Mouse (Mus musculus) ES-E14 (cell line): Measurements from ENCODE around the gene St3gal3. TPM values are rescaled to one million over a fixed set of nuclear protein-coding genes. Genes with fewer than 3 reads are reported as not detected.
A peak's percentile ranks its signal among the peaks of the same experiment; 100 is the strongest.

ENCODE experiments used
- DNase-seq: peaks from one replicate; pipeline ENCODE4 v3.0.0-alpha.2; 2013; ENCODE audit warnings: low read depth, low spot score
- H3K27ac ChIP-seq: 2 replicates; pipeline ENCODE4 v1.5.1; 2012; ENCODE audit warnings: low read depth, mild to moderate bottlenecking, low read length, moderate library complexity, mixed read lengths; ENCODE audit not compliant: poor library complexity, insufficient read depth, severe bottlenecking
- H3K36me3 ChIP-seq: 2 replicates; pipeline ENCODE4 v1.6.1; 2012; ENCODE audit warnings: mild to moderate bottlenecking, low read length, moderate library complexity, mixed read lengths; ENCODE audit not compliant: control insufficient read depth, poor library complexity, insufficient read depth, severe bottlenecking
- H3K4me1 ChIP-seq, 2 experiments: fragments of 150-350 bp in 1 of 2; sonication (generic) in 1 of 2; 2 replicates each; pipeline ENCODE4 v1.6.1; 2012; ENCODE audit warnings: low read length in 2 of 2, mild to moderate bottlenecking in 1 of 2, mixed read lengths in 1 of 2; ENCODE audit not compliant: control insufficient read depth in 2 of 2, insufficient read depth in 2 of 2, poor library complexity in 1 of 2
- H3K4me3 ChIP-seq, 2 experiments: fragments of 150-350 bp in 1 of 2; sonication (generic) in 1 of 2; 2 replicates each; pipeline ENCODE4 v1.5.1; 2012; ENCODE audit warnings: low read length in 2 of 2, low read depth in 1 of 2, mild to moderate bottlenecking in 1 of 2, mixed read lengths in 1 of 2; ENCODE audit not compliant: insufficient read depth in 1 of 2, poor library complexity in 1 of 2, severe bottlenecking in 1 of 2
- H3K9ac ChIP-seq: 2 replicates; pipeline ENCODE4 v1.6.1; 2012; ENCODE audit warnings: low read depth, mild to moderate bottlenecking, low read length, mixed read lengths; ENCODE audit not compliant: poor library complexity, insufficient read depth, severe bottlenecking
- H3K9me3 ChIP-seq: fragments of 150-350 bp; sonication (generic); 2 replicates; pipeline ENCODE4 v1.6.1; 2012; ENCODE audit warnings: low read depth, mild to moderate bottlenecking, low read length; ENCODE audit not compliant: control insufficient read depth, insufficient read depth
- CHD2 ChIP-seq: IDR thresholded peaks from 2 replicates; pipeline ENCODE4 v1.6.1; 2014; ENCODE audit warnings: mild to moderate bottlenecking, low read depth, low read length, inconsistent platforms
- HCFC1 ChIP-seq: IDR thresholded peaks from 2 replicates; pipeline ENCODE4 v1.6.1; 2012; ENCODE audit warnings: low read length, inconsistent platforms, borderline replicate concordance; ENCODE audit not compliant: insufficient read depth
- MAFK ChIP-seq: IDR thresholded peaks from 2 replicates; pipeline ENCODE4 v1.6.1; 2014; ENCODE audit warnings: mild to moderate bottlenecking, low read depth, low read length, inconsistent platforms; ENCODE audit not compliant: insufficient read depth
- ZC3H11A ChIP-seq: IDR thresholded peaks from 2 replicates; pipeline ENCODE4 v1.6.1; 2012; ENCODE audit warnings: low read depth, mild to moderate bottlenecking, inconsistent platforms, low read length, borderline replicate concordance
- ZNF384 ChIP-seq: IDR thresholded peaks from 2 replicates; pipeline ENCODE4 v1.6.1; 2012; ENCODE audit warnings: low read depth, low read length, inconsistent platforms
- in situ Hi-C, 2 experiments: fragments of 600-800 bp; cut with MboI; formaldehyde crosslinking; loops; one replicate each; pipeline ENCODE4 v1.15.1; 2025; ENCODE audit warnings: low sequenced_read_pairs in 2 of 2, inconsistent platforms in 1 of 2; ENCODE audit not compliant: unreplicated experiment in 2 of 2
- total RNA-seq: library from RNA; depleted of rRNA; stranded (reverse); fragments of 300-350 nt; gene quantifications from 2 replicates; pipeline ENCODE4 v1.2.3, GENCODE M21; 2012

Gene St3gal3
- total RNA-seq, 1 experiment, result 10.9 TPM

DNA sequence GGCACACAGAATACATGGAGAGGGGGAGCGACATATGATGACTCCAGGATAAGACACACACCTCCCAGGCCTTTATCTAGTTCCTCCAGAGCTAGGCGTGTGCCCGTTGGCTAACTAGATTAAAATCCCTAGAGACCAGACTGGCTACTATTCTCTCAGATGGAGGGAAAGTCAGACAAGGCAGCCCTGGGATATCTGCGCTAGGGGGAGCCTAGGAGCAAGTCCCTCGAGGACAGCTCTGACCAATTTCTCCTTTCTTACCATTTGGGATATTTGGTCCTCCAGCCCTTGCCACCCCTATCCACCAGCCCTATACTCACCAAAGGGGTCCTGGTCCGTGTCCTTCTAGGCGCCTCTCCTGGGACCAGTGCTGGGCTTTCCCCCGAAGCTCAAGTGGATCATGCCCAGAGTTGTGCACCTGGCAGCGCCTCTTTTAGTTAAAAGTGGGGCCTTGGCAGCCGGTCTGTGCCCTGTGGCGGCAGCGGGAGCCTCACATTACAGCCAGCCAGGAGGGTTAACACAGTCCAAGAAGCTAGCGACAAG lies 205.9 kb downstream of the St3gal3 start:
- Histone ChIP-seq H3K4me1 (peaks cover 0 to 2% of the 10 kb centered on the region in 2 experiments; a peak in 1 of 4 replicates), H3K9me3 (no peaks in the 10 kb centered on the region), H3K4me3 (peak overlapping the region; percentile 72 to 75), H3K27ac (no peak overlapping the region), H3K9ac (peak overlapping the region; percentile 78), H3K36me3 (peaks cover 9% of the 10 kb centered on the region; the same call in 1 of the 2 replicates)
- DNase-seq, result no peak
- in situ Hi-C loops, result no loop called here
- no peak for TF ChIP-seq ZC3H11A
- no peak for TF ChIP-seq ZNF384
- TF ChIP-seq MAFK, result no peak
- no peak for TF ChIP-seq CHD2
- no peak for TF ChIP-seq HCFC1

DNA sequence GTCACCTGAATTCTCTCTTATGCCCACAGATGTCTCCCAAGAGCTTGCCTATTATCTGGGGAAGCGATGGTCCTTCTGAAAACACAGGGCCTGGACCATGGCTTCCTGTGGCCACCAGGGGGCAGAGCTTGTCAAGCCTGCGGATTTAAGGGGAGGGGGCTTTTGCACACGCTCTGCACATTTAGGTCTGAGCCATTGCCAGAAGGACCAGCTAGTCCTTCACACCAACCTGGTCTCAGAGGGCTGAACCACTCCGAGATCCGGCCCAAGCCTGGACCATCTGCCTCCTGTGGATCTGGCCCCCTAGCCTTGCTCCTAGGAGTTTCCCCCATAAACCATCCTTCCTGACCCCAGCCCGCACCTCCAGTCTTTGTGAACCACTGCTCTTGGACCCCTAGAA lies 206.5 kb downstream of the St3gal3 start:
- Histone ChIP-seq H3K36me3 (peaks cover 8% of the 10 kb centered on the region; the same call in 1 of the 2 replicates), H3K4me3 (no peak overlapping the region), H3K9me3 (no peaks in the 10 kb centered on the region), H3K4me1 (peaks cover 0 to 2% of the 10 kb centered on the region in 2 experiments; a peak in 1 of 4 replicates), H3K9ac (no peak overlapping the region), H3K27ac (no peak overlapping the region)
- in situ Hi-C loops, result no loop called here
- TF ChIP-seq CHD2 (no peak), HCFC1 (no peak), ZNF384 (no peak), MAFK (no peak), ZC3H11A (no peak)
- no peak for DNase-seq

DNA sequence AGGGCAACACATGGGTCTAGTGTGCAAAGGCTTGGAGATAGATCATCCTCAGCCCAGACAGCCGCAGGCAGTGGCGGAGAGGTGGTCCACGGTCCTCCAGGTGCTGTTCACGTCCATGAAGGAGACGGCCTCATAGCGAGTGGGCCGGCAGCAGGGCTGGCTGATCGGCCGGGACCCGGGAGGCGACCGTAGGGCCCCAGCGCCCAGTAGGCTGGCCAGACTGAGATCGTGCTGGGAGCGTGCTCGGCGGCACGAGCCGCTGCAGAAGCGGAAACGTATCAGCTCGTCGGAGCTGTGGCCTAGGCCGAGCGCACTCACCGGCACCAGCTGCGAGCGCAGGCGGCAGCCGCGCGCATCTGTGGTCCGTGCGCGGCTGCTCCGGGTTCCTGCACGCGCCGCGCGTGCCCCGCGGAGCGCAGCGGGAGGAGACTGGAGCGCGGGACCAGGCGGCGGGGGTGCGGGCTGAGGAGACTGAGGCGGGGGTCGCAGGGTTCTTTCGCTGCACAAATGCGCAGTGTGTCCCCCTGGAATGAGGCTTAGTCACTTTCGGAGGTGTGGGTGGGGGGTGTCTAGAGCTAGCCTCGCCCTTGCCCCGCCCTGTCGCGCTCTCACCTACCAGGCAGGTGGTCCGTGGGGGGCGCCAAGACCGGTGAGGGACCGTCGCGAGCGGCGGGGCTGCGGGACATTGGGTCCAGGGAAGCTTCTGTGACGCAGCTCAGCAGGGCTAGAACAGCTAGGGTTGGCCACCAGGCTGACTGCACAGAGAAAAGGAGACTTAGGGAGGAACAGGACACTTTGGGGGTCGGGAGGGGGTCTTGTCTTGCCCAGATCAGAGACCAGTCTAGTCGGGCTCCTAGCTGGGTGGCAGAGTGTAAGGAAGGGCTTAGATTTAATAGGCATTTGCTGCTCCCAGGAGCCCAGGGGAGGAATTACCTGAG lies 207.9 kb downstream of the St3gal3 start:
- no peak for DNase-seq
- no peaks in the 10 kb centered on the region for H3K9me3 ChIP-seq
- peaks cover 0 to 2% of the 10 kb centered on the region in 2 experiments; a peak in 1 of 4 replicates for H3K4me1 ChIP-seq
- TF ChIP-seq HCFC1 (no peak), ZNF384 (no peak), MAFK (no peak), CHD2 (no peak), ZC3H11A (no peak)
- peak overlapping the region; percentile 48 for H3K9ac ChIP-seq
- H3K4me3 ChIP-seq, result peak overlapping the region; percentile 57 to 68
- H3K27ac ChIP-seq, result no peak overlapping the region
- peaks cover 2% of the 10 kb centered on the region; the same call in 1 of the 2 replicates for H3K36me3 ChIP-seq
- in situ Hi-C loops, result no loop called here

DNA sequence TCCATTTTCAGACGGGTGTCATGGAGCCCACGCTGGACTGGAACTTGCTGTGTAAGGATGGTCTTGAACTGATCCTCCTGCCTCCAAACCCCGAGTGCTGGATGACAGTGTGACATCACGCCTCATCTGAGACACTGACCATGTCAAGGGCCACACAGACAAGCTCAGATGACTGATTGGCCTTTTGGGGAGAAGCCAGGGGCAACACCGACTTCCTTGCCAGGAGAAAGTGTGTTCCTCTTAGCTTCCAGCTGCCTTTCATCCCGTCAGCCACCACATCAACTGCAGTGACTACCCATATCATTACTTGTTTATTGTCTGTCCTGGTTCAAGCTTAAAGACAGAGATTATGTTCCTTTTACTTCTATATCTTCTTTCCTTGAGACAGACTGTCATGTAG lies 209.8 kb downstream of the St3gal3 start:
- no peak for DNase-seq
- no peak for TF ChIP-seq MAFK
- TF ChIP-seq ZC3H11A, result no peak
- no peak for TF ChIP-seq CHD2
- TF ChIP-seq ZNF384, result no peak
- TF ChIP-seq HCFC1, result no peak

More for the DNA sequence above, 209.8 kb downstream of the St3gal3 start:
- in situ Hi-C loops, result no loop called here
- Histone ChIP-seq H3K9me3 (no peaks in the 10 kb centered on the region), H3K4me1 (peaks cover 0 to 2% of the 10 kb centered on the region in 2 experiments; a peak in 1 of 4 replicates), H3K9ac (no peak overlapping the region), H3K27ac (no peak overlapping the region), H3K36me3 (peaks cover 2% of the 10 kb centered on the region; the same call in 1 of the 2 replicates), H3K4me3 (no peak overlapping the region)
